Mouse (Mus musculus) spleen, adult 18-20 months (tissue): Measurements from ENCODE around the gene Foxk1.

Experiments
- DNase-seq, 2 experiments: peaks; one replicate each; pipeline ENCODE4 v3.0.0; 2022; ENCODE audit warnings: mixed read lengths in 2 of 2

The Foxk1 gene

DNA sequence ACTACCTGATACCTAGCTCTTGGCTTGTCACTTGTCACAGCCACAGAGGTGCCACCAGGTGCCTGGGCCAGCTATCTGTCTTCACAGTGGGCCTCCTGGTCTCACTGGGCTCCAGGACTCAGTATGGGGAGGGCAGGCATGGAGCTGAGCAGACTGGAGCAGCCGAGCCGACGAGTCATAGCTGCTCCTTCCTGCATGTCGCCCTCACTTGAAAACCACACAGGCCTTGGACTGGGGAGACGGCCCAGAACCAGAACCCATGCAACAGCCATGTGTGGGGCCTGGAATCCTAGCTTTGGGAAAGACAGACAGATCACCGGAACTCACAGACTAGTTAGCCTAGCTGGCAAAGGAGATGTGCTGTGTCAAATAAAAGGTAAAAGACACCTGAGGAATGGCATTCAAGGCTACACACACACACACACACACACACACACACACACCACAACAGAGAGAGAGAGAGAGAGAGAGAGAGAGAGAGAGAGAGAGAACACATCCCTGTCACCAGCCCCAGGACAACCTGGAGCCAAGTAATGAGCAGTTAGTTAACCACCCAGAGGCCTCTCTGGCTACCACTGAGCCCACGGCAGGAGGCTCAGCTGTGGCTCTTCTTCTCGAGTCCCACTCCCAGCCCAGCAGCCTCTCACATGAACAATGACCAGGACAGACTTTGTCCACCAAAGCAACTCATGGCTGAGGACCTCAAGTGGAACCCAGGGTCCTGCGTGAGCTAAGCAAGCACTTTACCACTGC lies 88.8 kb downstream of the Foxk1 start:
- DNase-seq = no peak

DNA sequence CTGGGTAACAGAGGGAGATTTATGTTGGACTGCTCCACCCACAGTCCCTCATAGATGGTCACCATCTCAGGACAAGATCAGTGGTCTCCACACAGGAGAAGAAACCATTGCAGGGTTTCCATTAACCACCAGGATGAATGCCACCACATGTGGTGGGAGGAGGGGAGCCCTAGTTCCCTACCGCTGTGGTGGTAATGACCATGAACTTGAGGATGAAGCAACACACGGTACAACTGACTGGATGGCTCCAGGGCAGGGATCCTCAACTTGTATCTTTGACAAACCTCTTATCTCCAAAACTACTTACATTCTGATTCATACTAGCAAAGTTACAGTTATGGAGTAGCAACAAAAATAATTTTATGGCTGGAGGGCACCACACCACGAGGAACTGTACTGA lies 92.0 kb downstream of the Foxk1 start:
- DNase-seq = no peak

DNA sequence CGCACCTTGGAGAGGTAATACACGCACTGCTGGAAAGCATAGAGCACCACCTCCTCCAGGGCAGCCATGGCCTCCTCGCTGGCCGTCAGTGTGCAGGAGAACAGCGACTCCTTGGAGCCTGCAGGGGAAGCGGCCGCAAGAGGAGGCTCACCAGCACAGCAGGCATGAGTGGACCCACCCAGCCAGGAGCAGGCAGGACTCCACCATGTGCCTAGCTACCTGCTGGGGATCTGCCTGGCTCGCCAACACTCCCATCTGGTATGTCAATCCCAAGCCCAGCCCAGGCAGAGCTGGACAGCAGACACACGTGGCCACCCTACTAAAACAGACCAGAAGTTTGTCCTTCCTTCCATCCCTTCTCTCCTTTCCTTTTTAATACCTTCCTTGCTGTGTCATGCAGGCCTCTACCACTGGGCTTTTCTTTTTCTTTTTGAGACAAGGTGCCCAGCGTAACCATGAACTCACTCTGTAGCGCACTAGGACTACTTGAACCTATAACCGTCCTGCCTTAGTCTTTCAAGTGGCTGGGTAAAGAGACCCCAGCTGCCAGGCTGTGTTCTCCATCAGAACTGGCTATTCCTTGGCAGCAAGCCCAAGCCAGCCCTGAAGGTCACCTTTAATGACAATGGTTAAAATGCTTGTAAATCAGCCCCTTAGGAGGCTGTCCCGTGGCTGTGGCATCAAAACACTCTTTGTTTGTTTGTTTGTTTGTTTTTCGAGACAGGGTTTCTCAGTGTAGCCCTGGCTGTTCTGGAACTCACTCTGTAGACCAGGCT lies 94.2 kb downstream of the Foxk1 start:
- DNase-seq = no peak

DNA sequence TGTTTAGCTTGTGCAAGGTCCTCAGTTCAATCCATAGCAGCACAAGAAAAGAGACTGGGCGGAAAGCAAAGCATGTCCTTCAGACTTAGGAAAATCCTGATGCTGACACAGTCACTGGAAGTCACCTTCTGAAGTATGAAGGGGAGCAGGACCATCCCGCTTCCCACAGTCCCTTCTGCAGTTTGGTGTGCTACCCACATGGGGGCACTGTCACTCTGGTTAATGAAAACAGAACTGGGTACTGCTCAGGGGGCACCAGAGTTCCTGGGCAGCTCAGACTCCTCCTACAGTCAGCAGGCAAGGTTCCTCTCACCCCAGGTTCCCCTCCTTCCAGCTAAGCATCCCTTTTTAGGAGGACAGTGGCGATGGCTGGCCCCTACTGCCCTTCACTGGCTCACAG lies 97.7 kb downstream of the Foxk1 start:
- DNase-seq = no peak

DNA sequence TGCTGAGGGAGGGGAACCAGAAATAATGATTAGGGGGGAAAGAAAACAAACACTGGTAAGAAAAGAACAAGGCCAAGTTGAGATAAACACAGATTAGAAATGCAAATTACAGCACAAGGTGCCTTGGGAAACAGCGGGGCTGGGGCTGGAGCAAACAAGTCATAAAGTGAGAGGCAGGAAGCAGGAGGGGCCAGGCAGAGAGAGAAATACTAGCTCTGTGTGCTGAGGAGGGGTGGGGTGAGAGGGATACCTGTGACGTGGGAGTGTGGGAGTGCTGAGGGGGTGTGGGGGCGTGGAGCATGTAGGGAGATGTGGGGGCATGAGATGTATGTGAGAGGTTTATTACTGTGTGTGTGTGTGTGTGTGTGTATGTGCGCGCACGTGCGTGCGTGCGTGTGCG lies 99.6 kb downstream of the Foxk1 start:
- DNase-seq = no peak

DNA sequence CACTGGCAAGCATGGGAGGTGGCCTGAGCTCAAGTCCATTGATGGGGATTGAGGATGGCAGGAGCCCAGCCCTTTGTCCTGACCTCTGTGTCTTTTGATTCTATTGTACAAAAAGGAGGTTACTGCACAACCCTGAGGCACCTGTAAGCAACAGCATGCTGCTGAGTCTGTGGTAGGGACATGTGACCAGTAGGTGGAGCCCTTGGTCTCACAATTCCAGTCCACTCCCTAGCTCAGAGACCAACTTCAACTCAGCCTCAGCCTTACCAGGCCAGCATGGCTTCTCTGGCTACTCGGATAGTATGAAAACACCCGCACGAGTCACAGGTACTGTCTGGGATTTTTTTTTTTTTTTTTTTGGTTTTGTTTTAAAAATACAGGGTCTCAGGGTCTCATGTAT lies 101.1 kb downstream of the Foxk1 start:
- peak; percentile 18 to 54 for DNase-seq

DNA sequence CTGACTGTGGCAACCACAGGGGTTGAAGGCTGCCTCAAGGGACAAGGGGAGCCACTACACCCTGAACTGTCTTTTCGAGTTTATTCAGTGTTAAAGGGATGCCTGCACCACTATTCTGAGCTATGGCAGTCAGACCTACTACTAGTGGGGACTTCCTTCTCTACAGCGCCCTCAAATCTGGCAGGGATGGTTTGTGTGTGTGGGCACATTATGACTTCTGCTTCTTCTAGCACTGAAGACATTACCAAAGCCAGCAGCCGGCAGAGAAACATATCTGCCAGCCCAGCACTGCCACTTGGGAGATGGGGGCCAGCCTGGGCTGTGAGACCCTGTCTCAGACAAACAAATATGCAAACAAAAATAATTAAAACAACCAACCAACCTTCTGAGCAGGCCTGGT lies 102.9 kb downstream of the Foxk1 start:
- DNase-seq = no peak

DNA sequence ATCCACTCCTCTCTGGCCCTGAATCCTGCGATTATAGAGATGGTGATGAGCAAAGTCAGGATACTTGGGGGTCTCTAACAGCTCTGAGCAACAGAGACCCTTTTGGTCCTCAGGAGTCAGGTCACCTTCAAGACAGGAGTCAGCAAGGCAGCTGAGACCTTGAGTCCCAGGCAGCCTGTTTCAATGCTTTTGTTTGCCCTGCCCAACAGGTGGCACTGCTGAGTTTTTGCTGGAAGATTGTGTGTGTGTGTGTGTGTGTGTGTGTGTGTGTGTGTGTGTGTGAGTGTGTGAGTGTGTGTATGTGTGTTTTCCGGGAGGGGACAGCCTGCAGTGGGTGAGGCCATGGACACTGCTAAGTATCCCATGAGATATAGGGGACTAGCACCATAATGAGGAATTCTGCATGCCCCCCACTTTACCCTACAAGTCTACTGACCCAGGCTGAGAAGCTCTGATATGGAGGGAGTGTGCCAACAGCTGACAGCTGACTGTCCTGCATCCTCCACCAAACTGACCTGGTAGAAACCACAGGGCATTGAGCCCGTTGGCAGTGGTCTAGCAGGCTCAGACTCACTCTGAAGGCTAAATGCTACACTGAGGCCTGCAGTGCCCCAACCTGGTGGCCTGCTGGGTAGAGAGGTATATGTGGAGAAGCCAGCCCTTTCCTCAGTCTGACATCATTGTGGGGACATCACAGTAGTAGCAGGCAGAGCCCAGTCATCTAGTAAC lies 104.6 kb downstream of the Foxk1 start:
- DNase-seq = no peak

DNA sequence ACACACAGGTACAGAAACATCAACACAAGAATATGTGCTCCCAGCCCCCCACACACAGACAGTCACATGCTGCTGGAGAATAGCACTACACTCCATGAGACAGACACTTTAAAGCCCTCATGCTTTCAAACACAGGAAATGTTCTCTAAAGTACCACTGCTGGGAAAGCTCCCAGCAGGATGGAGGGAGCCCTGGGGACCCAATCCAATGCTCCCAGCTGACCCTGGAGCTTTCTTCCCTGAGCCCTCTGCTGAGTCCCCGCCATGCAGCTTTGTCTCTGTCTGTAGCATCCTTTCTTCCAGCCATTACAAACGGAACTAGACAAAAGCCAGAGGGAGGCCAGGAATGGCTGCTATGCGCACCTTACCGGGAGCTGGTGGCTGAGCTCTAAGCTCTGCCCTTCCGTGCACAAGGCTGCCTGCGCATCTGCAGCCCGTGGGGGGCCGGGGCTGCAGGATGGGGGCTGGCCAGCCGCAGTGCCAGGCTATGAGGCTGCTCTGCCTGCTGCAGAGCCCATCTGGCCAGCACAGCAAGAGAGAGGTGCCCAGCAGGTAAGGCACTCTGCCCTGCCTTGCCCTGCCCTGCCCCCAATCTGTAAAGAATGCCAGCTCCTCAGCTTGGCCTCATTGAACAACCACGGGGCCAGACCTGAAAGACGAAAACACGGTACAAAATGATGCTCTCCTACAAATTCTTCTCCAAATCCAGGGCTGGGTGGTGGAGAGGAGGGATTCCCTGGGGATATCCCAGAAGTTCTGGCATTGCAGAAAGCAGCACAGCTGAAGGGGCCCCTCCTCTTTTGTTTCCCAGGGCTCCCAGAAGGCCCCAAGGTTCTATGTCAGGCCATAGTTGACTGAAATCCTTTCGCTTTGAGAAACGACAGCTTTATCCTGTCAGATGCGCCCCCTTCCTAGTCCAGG lies 108.1 kb downstream of the Foxk1 start:
- DNase-seq = no peak

DNA sequence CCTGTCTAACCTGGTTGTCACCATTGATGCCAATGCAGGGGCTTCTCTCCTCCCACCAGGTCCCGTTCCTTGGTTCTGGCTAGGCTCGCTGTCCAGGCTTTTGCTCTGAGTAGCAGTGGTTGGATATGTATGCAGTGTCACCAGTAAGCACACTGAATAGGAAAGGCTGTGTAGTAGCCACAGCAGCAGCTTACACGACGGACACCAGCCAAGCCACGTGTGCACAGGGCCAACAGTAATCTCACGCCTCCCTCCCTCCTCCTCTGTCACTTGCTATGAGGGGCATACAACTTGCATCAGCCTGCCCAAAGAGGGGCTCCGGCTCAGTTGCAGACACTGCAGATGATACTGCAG lies 108.7 kb downstream of the Foxk1 start:
- no peak for DNase-seq
